Mouse (Mus musculus) brain, embryonic 14.5 days (tissue): ENCODE data around the gene Mta3.

Source experiments
- CTCF ChIP-seq: fragments of 200-500 bp; IDR thresholded peaks from 2 replicates; pipeline ENCODE4 v1.5.1; 2012; ENCODE audit warnings: inconsistent platforms, mild to moderate bottlenecking, moderate library complexity, borderline replicate concordance; ENCODE audit not compliant: insufficient read depth, insufficient read length; ENCODE audit errors: extremely low read depth
- POLR2A ChIP-seq: fragments of 200-500 bp; IDR thresholded peaks from 2 replicates; pipeline ENCODE4 v1.6.1; 2012; ENCODE audit warnings: mild to moderate bottlenecking, inconsistent platforms, borderline replicate concordance; ENCODE audit not compliant: poor library complexity, insufficient read depth, insufficient read length, severe bottlenecking; ENCODE audit errors: extremely low read depth

- TF ChIP-seq POLR2A (no peak), CTCF (no peak)
These were observed 41.2 kb upstream of the Mta3 start for GRCm38 (mm10) chr17:83664761-83665160.
